Mouse (Mus musculus) cerebellum, postnatal 36 days (tissue): Measurements from ENCODE around the gene Gm19668.
"Not testable (repeated sequence)": the region's sequence is repeated elsewhere in the genome, so short reads cannot be mapped to it uniquely, and the experiment has no call there.

Experiments used
- DNase-seq, 2 experiments: peaks; one replicate each; pipeline ENCODE4 v3.0.0; 2021 to 2022; ENCODE audit warnings: mixed read lengths in 2 of 2

The Gm19668 gene

GRCm38 (mm10) chr10:77769727-77770126 lies 29.2 kb downstream of the Gm19668 start:
- no peak for DNase-seq

- not testable (repeated sequence) for DNase-seq
These were observed 39.4 kb downstream of the Gm19668 start, which contains the start of gene Gm3233 for GRCm38 (mm10) chr10:77759582-77759981. Gene Gm3233, minus strand, starts transcription at chr10:77759682.

GRCm38 (mm10) chr10:77753448-77753847 lies 45.5 kb downstream of the Gm19668 start:
- no peak for DNase-seq

- not testable (repeated sequence) for DNase-seq
These were observed 46.6 kb downstream of the Gm19668 start for GRCm38 (mm10) chr10:77752312-77752711.

- DNase-seq = not testable (repeated sequence)
These were observed 47.7 kb downstream of the Gm19668 start, which contains the start of gene Gm9736 for GRCm38 (mm10) chr10:77751254-77751653. Gene Gm9736, minus strand, starts transcription at chr10:77751354.

GRCm38 (mm10) chr10:77750686-77751085 lies 48.2 kb downstream of the Gm19668 start:
- DNase-seq = peak; percentile 8 to 12
